Mouse (Mus musculus): Measurements from ENCODE around the gene Frem1.

GRCm38 (mm10) chr4:82970901-82971648, 81.1 kb downstream of the Frem1 start:
- TF ChIP-seq CTCF (IDR thresholded peaks at IDR 0.05; ENCODE audit: low read depth, low read length) (no peak), GATA1 (IDR thresholded peaks at IDR 0.05; ENCODE audit: borderline replicate concordance, low read length) (no peak), GATA2 (IDR thresholded peaks at IDR 0.05; ENCODE audit: borderline replicate concordance, low read depth, low read length) (no peak), TAL1 (conservative IDR thresholded peaks at IDR 0.05; ENCODE audit: low read depth, low read length) (no peak)
